ENCODE assay signal across 10 mouse cellular contexts in genomic region chr17:72976258-72977231, GRCm38 (mm10). TPM values are rescaled to one million over a fixed set of nuclear protein-coding genes. Genes with fewer than 3 reads are reported as not detected.
DNase-seq lines count a peak whose midpoint lies in the region; ATAC-seq lines count a peak whose summit lies in the region.
"Had no signal": no experiment of that assay in that cellular context is flagged by ENCODE, and none has a peak within 500 bp of the region (broad histone marks: within the 10 kb centered on the region; RNA-seq: fewer than 3 reads in every experiment).

No protein-coding gene starts in this region.

- H3K27ac ChIP-seq in liver, embryonic 11.5 days (ENCODE audit: low read depth, low read length) = no peak overlapping the region
- H3K27ac ChIP-seq: limb, embryonic 10.5 days had no signal

- peak; percentile 17 for DNase-seq in kidney, adult 11 months
- no peak for DNase-seq in kidney, adult 8-10 months
- DNase-seq in heart, adult 9 months (ENCODE audit: low spot score in 2 of 2) = peak; percentile 84
- no peak for DNase-seq in liver, embryonic 11.5 days (ENCODE audit: low spot score)
- peak; percentile 13 for DNase-seq in ovary, postnatal 36 days (ENCODE audit: low spot score)
- no peak for DNase-seq in thymus, postnatal 4 days
- no peak for DNase-seq in layer of hippocampus, adult 11-12 months (ENCODE audit: low spot score)
- DNase-seq in right cerebral cortex, postnatal 4 days = no peak

- no peak overlapping the region for H3K4me3 ChIP-seq in liver, embryonic 11.5 days (ENCODE audit: low read depth, low read length)
- H3K4me3 ChIP-seq: limb, embryonic 10.5 days; myocyte had no signal

- no peak overlapping the region for H3K9ac ChIP-seq in liver, embryonic 11.5 days (ENCODE audit: low read depth, low read length)

- no peaks in the 10 kb centered on the region for H3K9me3 ChIP-seq in liver, embryonic 11.5 days (ENCODE audit: control insufficient read depth, low read length)
- H3K9me3 ChIP-seq: limb, embryonic 10.5 days had no signal

- H3K36me3 ChIP-seq in liver, embryonic 11.5 days (ENCODE audit: control insufficient read depth, insufficient read depth, low read length) = no peaks in the 10 kb centered on the region
- H3K36me3 ChIP-seq: limb, embryonic 10.5 days had no signal

- H3K27me3 ChIP-seq in liver, embryonic 11.5 days (replicated peaks; ENCODE audit: control insufficient read depth, insufficient read depth, low read length) = no peaks in the 10 kb centered on the region

- peak overlapping the region; percentile 8 for H3K4me2 ChIP-seq in liver, embryonic 11.5 days

- H3K4me1 ChIP-seq in liver, embryonic 11.5 days (replicated peaks; ENCODE audit: control insufficient read depth, insufficient read depth, low read length) = peaks cover 15% of the 10 kb centered on the region
- H3K4me1 ChIP-seq: limb, embryonic 10.5 days had no signal

- WGBS in liver, embryonic 11.5 days = 35% methylated on average over 11 of the region's 11 CpGs

- ATAC-seq in liver, embryonic 11.5 days (replicated peaks; ENCODE audit: low FRiP score) = peak; percentile 83

RNA-seq across cellular contexts. Expression of gene Lbh, which starts 58.4 kb away (rescaled TPM):
- 2.3 and 2.4 TPM in 2 replicates for polyA plus RNA-seq in liver, embryonic 11.5 days (2014; fragmentation: Nextera tagmentation; extraction: Ambion mirVana)

Comparison
In these comparisons a context has a peak if more than half of its experiments do, and no peak if none do; other contexts are left out.
1. DNase-seq: peak in kidney, adult 11 months (single experiment), heart, adult 9 months (2 of 2) and ovary, postnatal 36 days (single experiment); none in kidney, adult 8-10 months (0 of 2), liver, embryonic 11.5 days (single experiment), thymus, postnatal 4 days (single experiment), layer of hippocampus, adult 11-12 months (single experiment) and right cerebral cortex, postnatal 4 days (single experiment).